Comparison of ENCODE assay signal across 8 mouse cellular contexts in genomic region chr15:81663281-81663680, GRCm38 (mm10). TPM values are rescaled to one million over a fixed set of nuclear protein-coding genes. Genes with fewer than 3 reads are reported as not detected.
DNase-seq lines count a peak whose midpoint lies in the region; ATAC-seq and TF ChIP-seq lines count a peak whose summit lies in the region.

No protein-coding gene starts in this region.

- peaks cover 16% of the 10 kb centered on the region for H3K36me3 ChIP-seq in heart, embryonic 12.5 days
- peaks cover 15% of the 10 kb centered on the region for H3K36me3 ChIP-seq in ES-E14 (ENCODE audit: control insufficient read depth, insufficient read depth, low read length, poor library complexity, severe bottlenecking)
- H3K36me3 ChIP-seq in hindbrain, embryonic 12.5 days: peaks cover 13% of the 10 kb centered on the region
- peaks cover 13% of the 10 kb centered on the region for H3K36me3 ChIP-seq in midbrain, embryonic 12.5 days

- in situ Hi-C loops in ES-E14 (cut with MboI; ENCODE audit: low sequenced_read_pairs in 2 of 2, unreplicated experiment in 2 of 2): no loop called here

- DNase-seq in heart, postnatal 36 days: no peak
- DNase-seq in ES-E14 (ENCODE audit: low read depth, low spot score): peak; percentile 41
- DNase-seq in adrenal gland, adult (ENCODE audit: inconsistent age in 2 of 2, low spot score in 1 of 2): no peak
- DNase-seq in cerebellum, postnatal 10 days: no peak

- no peaks in the 10 kb centered on the region for H3K9me3 ChIP-seq in heart, embryonic 12.5 days (replicated peaks)
- no peaks in the 10 kb centered on the region for H3K9me3 ChIP-seq in ES-E14 (ENCODE audit: control insufficient read depth, insufficient read depth, low read depth, low read length)
- no peaks in the 10 kb centered on the region for H3K9me3 ChIP-seq in hindbrain, embryonic 12.5 days (replicated peaks)
- no peaks in the 10 kb centered on the region for H3K9me3 ChIP-seq in midbrain, embryonic 12.5 days

- H3K27me3 ChIP-seq in heart, embryonic 12.5 days (replicated peaks): no peaks in the 10 kb centered on the region
- H3K27me3 ChIP-seq in hindbrain, embryonic 12.5 days: no peaks in the 10 kb centered on the region
- no peaks in the 10 kb centered on the region for H3K27me3 ChIP-seq in midbrain, embryonic 12.5 days

- H3K4me3 ChIP-seq in heart, embryonic 12.5 days: peak overlapping the region; percentile 97
- peak overlapping the region in 1 of 2 experiments; percentile 56; a peak in 2 of 4 replicates for H3K4me3 ChIP-seq in ES-E14 (ENCODE audit: insufficient read depth in 1 of 2, low read depth in 1 of 2, low read length in 2 of 2, poor library complexity in 1 of 2, severe bottlenecking in 1 of 2)
- peak overlapping the region; percentile 81 for H3K4me3 ChIP-seq in hindbrain, embryonic 12.5 days
- H3K4me3 ChIP-seq in midbrain, embryonic 12.5 days: peak overlapping the region; percentile 88

- H3K4me1 ChIP-seq in heart, embryonic 12.5 days (replicated peaks): peaks cover 7% of the 10 kb centered on the region
- peaks cover 0 to 13% of the 10 kb centered on the region in 2 experiments; a peak in 3 of 4 replicates for H3K4me1 ChIP-seq in ES-E14 (ENCODE audit: control insufficient read depth in 2 of 2, insufficient read depth in 2 of 2, low read length in 2 of 2, poor library complexity in 1 of 2)
- peaks cover 10% of the 10 kb centered on the region for H3K4me1 ChIP-seq in hindbrain, embryonic 12.5 days
- H3K4me1 ChIP-seq in midbrain, embryonic 12.5 days: peaks cover 10% of the 10 kb centered on the region

- ATAC-seq in heart, embryonic 12.5 days (ENCODE audit: insufficient number of reproducible peaks, low FRiP score): no peak
- no peak; the same call in 1 of the 2 replicates for ATAC-seq in hindbrain, embryonic 12.5 days (ENCODE audit: low FRiP score)
- no peak for ATAC-seq in midbrain, embryonic 12.5 days (ENCODE audit: low FRiP score, low read depth)
- no peak for ATAC-seq in megakaryocyte-erythroid progenitor cell, adult 5-6 weeks (replicated peaks; ENCODE audit: low FRiP score, low TSS enrichment, poor library complexity, severe bottlenecking)

- H3K4me2 ChIP-seq in heart, embryonic 12.5 days: peak overlapping the region; percentile 96
- peak overlapping the region; percentile 87 for H3K4me2 ChIP-seq in hindbrain, embryonic 12.5 days (replicated peaks)
- peak overlapping the region; percentile 92 for H3K4me2 ChIP-seq in midbrain, embryonic 12.5 days (replicated peaks)

- intact Hi-C loops in heart, postnatal 36 days (cut with DNase I): no loop called here

- H3K9ac ChIP-seq in heart, embryonic 12.5 days: no peak overlapping the region
- no peak overlapping the region for H3K9ac ChIP-seq in ES-E14 (ENCODE audit: insufficient read depth, low read depth, low read length, poor library complexity, severe bottlenecking)
- no peak overlapping the region for H3K9ac ChIP-seq in hindbrain, embryonic 12.5 days
- H3K9ac ChIP-seq in midbrain, embryonic 12.5 days (replicated peaks): no peak overlapping the region

- 56% methylated on average over 10 of the region's 10 CpGs for WGBS in heart, embryonic 12.5 days
- 68% methylated on average over 10 of the region's 10 CpGs for WGBS in hindbrain, embryonic 12.5 days
- 69% methylated on average over 10 of the region's 10 CpGs for WGBS in midbrain, embryonic 12.5 days

- H3K27ac ChIP-seq in heart, embryonic 12.5 days (ENCODE audit: poor library complexity, severe bottlenecking): no peak overlapping the region
- H3K27ac ChIP-seq in ES-E14 (ENCODE audit: insufficient read depth, low read depth, low read length, poor library complexity, severe bottlenecking): peak overlapping the region; percentile 56; the same call in 1 of the 2 replicates
- H3K27ac ChIP-seq in hindbrain, embryonic 12.5 days: no peak overlapping the region
- H3K27ac ChIP-seq in midbrain, embryonic 12.5 days (replicated peaks): no peak overlapping the region

TF ChIP-seq in ES-E14, 5 proteins besides CTCF, POLR2A, EP300 and RAD21:
- no peak for TF ChIP-seq MAFK (IDR thresholded peaks at IDR 0.05; ENCODE audit: insufficient read depth, low read depth, low read length)
- TF ChIP-seq CHD2 (IDR thresholded peaks at IDR 0.05; ENCODE audit: low read depth, low read length): no peak
- TF ChIP-seq HCFC1 (IDR thresholded peaks at IDR 0.05; ENCODE audit: borderline replicate concordance, insufficient read depth, low read length): no peak
- 0 out of 2 replicates have a peak, but pooled peaks have one; percentile 22 for TF ChIP-seq ZNF384 (IDR thresholded peaks at IDR 0.05; ENCODE audit: low read depth, low read length)
- no peak for TF ChIP-seq ZC3H11A (IDR thresholded peaks at IDR 0.05; ENCODE audit: borderline replicate concordance, low read depth, low read length)

RNA-seq across cellular contexts. Expression of gene L3mbtl2, which starts 0.4 kb away (rescaled TPM):
- 19.4 and 20.3 TPM in 2 replicates for polyA plus RNA-seq in heart, embryonic 12.5 days (2016; fragmentation: Nextera tagmentation; extraction: Ambion mirVana)
- total RNA-seq in heart, postnatal 36 days (2021): 10 to 100 TPM in 1 of 2 experiments, 1 to 10 TPM in 1; 9.4 to 11.0 TPM
- total RNA-seq in ES-E14 (2012; rRNA removed): 111 and 119 TPM in 2 replicates
- polyA plus RNA-seq in hindbrain, embryonic 12.5 days (2016; fragmentation: Nextera tagmentation; extraction: Ambion mirVana): 29.2 and 29.6 TPM in 2 replicates
- 34.5 and 36.8 TPM in 2 replicates for polyA plus RNA-seq in midbrain, embryonic 12.5 days (2016; fragmentation: Nextera tagmentation; extraction: Ambion mirVana)
- 38.3 and 41.4 TPM in 2 replicates for total RNA-seq in megakaryocyte-erythroid progenitor cell, adult 5-6 weeks (2014; fragmentation: Nextera tagmentation)
- total RNA-seq in megakaryocyte-erythroid progenitor cell, adult 5-6 weeks (2017): 31.5 and 42.9 TPM in 2 replicates

RNA-seq across cellular contexts. Expression of gene Chadl, which starts 33.8 kb away (rescaled TPM):
- polyA plus RNA-seq in heart, embryonic 12.5 days (2016; fragmentation: Nextera tagmentation; extraction: Ambion mirVana): 0.75 and 0.82 TPM in 2 replicates
- 1 to 10 TPM; 1.5 to 2.1 TPM for total RNA-seq in heart, postnatal 36 days (2021)
- 0.98 and 1.6 TPM in 2 replicates for total RNA-seq in ES-E14 (2012; rRNA removed)
- 8.4 and 9.0 TPM in 2 replicates for polyA plus RNA-seq in hindbrain, embryonic 12.5 days (2016; fragmentation: Nextera tagmentation; extraction: Ambion mirVana)
- polyA plus RNA-seq in midbrain, embryonic 12.5 days (2016; fragmentation: Nextera tagmentation; extraction: Ambion mirVana): 3.4 and 5.6 TPM in 2 replicates
- not detected in 2 replicates for total RNA-seq in megakaryocyte-erythroid progenitor cell, adult 5-6 weeks (2014; fragmentation: Nextera tagmentation)
- total RNA-seq in megakaryocyte-erythroid progenitor cell, adult 5-6 weeks (2017): 0.09 TPM in 1 of 2 replicates, not detected in the other
